Mouse (Mus musculus) MEL (cell line): ENCODE measurements around the gene Cpox.

Experiments
- CTCF ChIP-seq, 3 experiments: IDR thresholded peaks in 2 of 3; conservative IDR thresholded peaks in 1 of 3; 2 replicates each; pipeline ENCODE4 v1.5.1; 2011 to 2012; ENCODE audit warnings: low read length in 3 of 3, low read depth in 2 of 3, mild to moderate bottlenecking in 2 of 3, improper control_type of control experiment in 1 of 3, inconsistent platforms in 1 of 3, mixed read lengths in 1 of 3, moderate library complexity in 1 of 3; ENCODE audit not compliant: control insufficient read depth in 1 of 3, insufficient read depth in 1 of 3, poor library complexity in 1 of 3, severe bottlenecking in 1 of 3
- MAX ChIP-seq: IDR thresholded peaks from 2 replicates; pipeline ENCODE4 v1.6.1; 2011; ENCODE audit warnings: low read length, improper control_type of control experiment
- MYC ChIP-seq: IDR thresholded peaks from 2 replicates; pipeline ENCODE4 v1.6.1; 2011; ENCODE audit warnings: low read depth, mild to moderate bottlenecking, low read length, improper control_type of control experiment, moderate library complexity
- ZKSCAN1 ChIP-seq: IDR thresholded peaks from 2 replicates; pipeline ENCODE4 v1.6.1; 2012; ENCODE audit warnings: low read depth, mild to moderate bottlenecking, inconsistent platforms, low read length, improper control_type of control experiment, moderate library complexity

DNA sequence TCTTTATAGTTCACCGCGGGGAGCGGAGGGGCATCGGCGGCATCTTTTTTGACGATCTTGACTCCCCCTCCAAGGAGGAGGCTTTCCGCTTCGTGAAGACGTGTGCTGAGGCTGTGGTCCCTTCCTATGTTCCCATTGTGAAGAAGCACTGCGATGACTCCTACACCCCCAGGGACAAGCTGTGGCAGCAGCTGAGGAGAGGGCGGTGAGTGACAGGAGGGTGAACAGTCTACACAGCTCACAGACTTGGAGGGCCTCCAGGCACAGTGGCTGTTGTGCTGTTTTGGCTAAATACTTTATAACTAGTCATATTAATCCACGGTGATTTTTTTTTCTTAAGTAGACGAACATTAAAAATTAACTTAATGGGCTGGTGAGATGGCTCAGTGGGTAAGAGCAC is 5.2 kb downstream of the Cpox start:
- TF ChIP-seq ZKSCAN1, result no peak
- TF ChIP-seq CTCF (IDR thresholded peaks at IDR 0.05 in 2 of 3, conservative IDR thresholded peaks at IDR 0.05 in 1 of 3; ENCODE audit: control insufficient read depth in 1 of 3, insufficient read depth in 1 of 3, low read depth in 2 of 3, low read length in 3 of 3, poor library complexity in 1 of 3, severe bottlenecking in 1 of 3), result no peak
- TF ChIP-seq MAX, result no peak
- no peak for TF ChIP-seq MYC
